Mouse (Mus musculus): ENCODE results near the gene Rc3h2.

The Rc3h2 gene

DNA sequence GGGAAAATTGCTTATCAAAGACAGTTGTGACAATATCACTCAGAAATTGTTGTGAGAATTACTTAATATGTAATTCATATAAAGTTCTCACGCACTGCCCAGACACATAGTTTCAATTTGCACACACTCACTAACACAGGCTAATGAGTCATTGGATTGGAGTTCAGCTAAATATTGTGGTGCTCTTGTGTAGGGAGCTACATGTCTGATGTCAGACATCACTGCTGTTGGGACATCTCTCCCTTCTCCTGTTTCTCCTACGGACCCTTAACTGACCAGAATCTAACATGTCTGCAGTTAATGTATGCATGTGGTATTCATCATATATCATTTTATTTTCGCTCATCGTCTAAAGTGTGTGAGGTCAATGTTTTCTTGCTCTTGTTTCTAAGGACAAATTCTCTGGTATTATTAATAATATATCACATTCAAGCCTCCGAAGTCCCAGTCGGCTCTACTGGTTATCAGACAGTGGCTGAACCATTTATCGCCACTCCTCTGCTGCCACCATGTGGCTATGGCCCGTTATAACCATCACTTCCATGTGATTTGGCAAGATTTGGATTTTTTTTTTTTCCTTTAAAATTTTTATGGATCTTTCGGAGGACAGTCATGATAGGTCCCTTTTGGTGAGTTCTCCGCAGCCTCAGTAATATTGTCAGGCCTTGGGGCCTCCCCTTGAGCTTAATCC, 84.1 kb downstream of the Rc3h2 start:
- DNase-seq = peak in 1 of 2 experiments; percentile 43

DNA sequence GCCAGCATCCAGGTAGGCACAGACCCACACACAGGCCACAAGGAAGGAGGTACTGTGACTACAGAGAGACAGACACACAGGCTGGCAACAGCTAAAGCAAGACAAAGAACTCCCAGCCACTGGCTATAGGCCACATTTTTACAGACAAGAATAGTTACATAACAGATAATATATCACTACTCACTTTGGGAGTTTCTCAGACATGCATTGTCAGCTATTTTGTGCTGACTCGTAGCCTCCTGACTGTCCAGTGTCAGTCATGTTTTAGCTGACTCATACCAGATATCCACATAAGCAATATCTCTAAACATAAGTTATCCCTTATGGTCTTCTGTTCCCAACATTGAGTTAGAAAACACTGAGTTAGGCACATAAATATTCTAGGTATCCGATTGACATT, 89.4 kb downstream of the Rc3h2 start:
- no peak for DNase-seq

DNA sequence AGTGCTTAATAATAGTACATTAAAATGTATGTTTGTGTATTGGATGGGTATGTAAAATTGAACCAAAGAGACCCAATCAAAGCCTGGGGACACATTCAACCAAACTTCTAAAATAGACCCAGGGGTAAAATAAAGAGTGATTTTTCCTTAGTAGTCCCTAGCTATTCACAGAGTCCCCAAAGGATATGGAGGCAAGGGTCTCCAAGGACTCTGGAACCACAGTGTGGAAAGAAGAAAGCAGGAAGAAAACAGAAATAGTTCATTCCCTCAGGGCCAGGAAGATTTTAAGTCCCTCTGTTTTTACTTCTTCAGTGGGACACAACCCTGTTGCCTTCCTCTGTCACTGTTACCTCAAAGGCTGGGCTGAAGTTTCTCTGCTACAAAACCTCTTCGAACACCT, 96.5 kb downstream of the Rc3h2 start, which contains the start of gene Olfr368:
Gene Olfr368 (plus strand): TSS at position 301 of the 400 bp plus-strand sequence.
- no peak for DNase-seq

Data from lung, adult 18-20 months (tissue).